Mouse (Mus musculus) lung, postnatal 0 days (tissue): ENCODE data around the gene Mest. TPM values are rescaled to one million over a fixed set of nuclear protein-coding genes. Genes with fewer than 3 reads are reported as not detected.

Source experiments
- ATAC-seq: fragments of 200-750 bp; cut with Nextera tagmentation; 2 replicates; pipeline ENCODE4 v1.8.0; 2017; ENCODE audit warnings: moderate library complexity
- DNase-seq: peaks from one replicate; pipeline ENCODE4 v3.0.0-alpha.2; 2016; ENCODE audit warnings: low spot score
- H3K27ac ChIP-seq: fragments of 300-500 bp; sonication (generic); 2 replicates; pipeline ENCODE4 v1.5.1; 2014; ENCODE audit warnings: antibody characterized with exemption, mild to moderate bottlenecking, low read length, mixed read lengths
- H3K27me3 ChIP-seq: fragments of 300-500 bp; sonication (generic); replicated peaks from 2 replicates; pipeline ENCODE4 v1.6.1; 2014; ENCODE audit warnings: low read length, mixed read lengths; ENCODE audit not compliant: insufficient read depth
- H3K36me3 ChIP-seq: fragments of 300-500 bp; sonication (generic); 2 replicates; pipeline ENCODE4 v1.6.1; 2014; ENCODE audit warnings: low read length, mixed read lengths; ENCODE audit not compliant: insufficient read depth
- H3K4me1 ChIP-seq: fragments of 300-500 bp; sonication (generic); 2 replicates; pipeline ENCODE4 v1.6.1; 2014; ENCODE audit warnings: antibody characterized with exemption, low read depth, low read length, mixed read lengths; ENCODE audit not compliant: insufficient read depth
- H3K4me2 ChIP-seq: fragments of 300-500 bp; sonication (generic); replicated peaks from 2 replicates; pipeline ENCODE4 v1.6.1; 2014; ENCODE audit warnings: low read depth, mild to moderate bottlenecking, low read length, moderate library complexity, mixed read lengths
- H3K4me3 ChIP-seq: fragments of 300-500 bp; sonication (generic); 2 replicates; pipeline ENCODE4 v1.5.1; 2014; ENCODE audit warnings: low read depth, low read length
- H3K9ac ChIP-seq: fragments of 300-500 bp; sonication (generic); replicated peaks from 2 replicates; pipeline ENCODE4 v1.6.1; 2014; ENCODE audit warnings: low read depth, mild to moderate bottlenecking
- H3K9me3 ChIP-seq: fragments of 300-500 bp; sonication (generic); 2 replicates; pipeline ENCODE4 v1.6.1; 2016; ENCODE audit warnings: low read length, mixed read lengths
- CTCF ChIP-seq: IDR thresholded peaks from 2 replicates; pipeline ENCODE4 v1.5.1; 2016; ENCODE audit warnings: antibody characterized with exemption, mild to moderate bottlenecking
- EP300 ChIP-seq: IDR thresholded peaks from 2 replicates; pipeline ENCODE4 v1.6.1; 2016; ENCODE audit warnings: antibody characterized with exemption, mild to moderate bottlenecking, control low read depth
- WGBS: fragments of 180-500 bp; shearing (Covaris S2); extraction: QIAGEN DNeasy Blood & Tissue Kit; methylation state at CpG from one replicate; pipeline ENCODE4 v1.1.7; 2014; 5-methylcytosine and 5-hydroxymethylcytosine counted together
- polyA plus RNA-seq: library from polyadenylated mRNA; unstranded; fragments of >200 nt; fragmentation: Nextera tagmentation; extraction: Ambion mirVana; gene quantifications from 2 replicates; pipeline ENCODE4 v1.2.1, GENCODE M21; 2015

The Mest gene
- 436 and 472 TPM in 2 replicates for polyA plus RNA-seq

GRCm38 (mm10) chr6:30723331-30723730 is at the start of gene Mest:
Mest (plus strand) TSS chr6:30723547.
- Histone ChIP-seq H3K27ac (no peak within 1 kb of the TSS), H3K4me2 (no peak within 1 kb of the TSS), H3K4me3 (no peak within 1 kb of the TSS), H3K9ac (no peak within 1 kb of the TSS), H3K27me3 (no peaks in the 10 kb centered on the region), H3K36me3 (no peaks in the 10 kb centered on the region), H3K4me1 (no peaks in the 10 kb centered on the region; the same call in 1 of the 2 replicates), H3K9me3 (no peaks in the 10 kb centered on the region)
- WGBS = 67% methylated on average over 7 of the region's 7 CpGs
- no peak for ATAC-seq
- TF ChIP-seq CTCF (no peak), EP300 (no peak)
- DNase-seq = no peak

- H3K4me3 ChIP-seq = 0 out of 2 replicates have a peak overlapping the region, but pooled peaks have one; percentile 6
- ATAC-seq (peak; percentile 71), DNase-seq (peak; percentile 68)
- no peak for TF ChIP-seq CTCF
- 0 out of 2 replicates have a peak, but pooled peaks have one; percentile 33 for TF ChIP-seq EP300
- peak overlapping the region; percentile 38; the same call in 1 of the 2 replicates for H3K4me2 ChIP-seq
- H3K9me3 ChIP-seq = no peaks in the 10 kb centered on the region
- H3K27ac ChIP-seq = peak overlapping the region; percentile 51
- H3K9ac ChIP-seq = no peak overlapping the region
- H3K27me3 ChIP-seq = no peaks in the 10 kb centered on the region
- 15% methylated on average over 14 of the region's 14 CpGs for WGBS
- H3K4me1 ChIP-seq = peaks cover 4% of the 10 kb centered on the region; the same call in 1 of the 2 replicates
- no peaks in the 10 kb centered on the region for H3K36me3 ChIP-seq
Measured at GRCm38 (mm10) chr6:30673764-30674561, 49.4 kb upstream of the Mest start.

- H3K36me3 ChIP-seq = no peaks in the 10 kb centered on the region
- 0 out of 2 replicates have a peak, but pooled peaks have one; percentile 22 for ATAC-seq
- peak overlapping the region; percentile 35; the same call in 1 of the 2 replicates for H3K27ac ChIP-seq
- H3K9ac ChIP-seq = no peak overlapping the region
- WGBS = 24% methylated on average over 9 of the region's 9 CpGs
- no peaks in the 10 kb centered on the region for H3K27me3 ChIP-seq
- no peaks in the 10 kb centered on the region for H3K9me3 ChIP-seq
- TF ChIP-seq CTCF (no peak), EP300 (no peak)
- peak; percentile 64 for DNase-seq
- H3K4me1 ChIP-seq = peaks cover 4% of the 10 kb centered on the region; the same call in 1 of the 2 replicates
- no peak overlapping the region for H3K4me3 ChIP-seq
- peak overlapping the region; percentile 38 for H3K4me2 ChIP-seq
Measured at GRCm38 (mm10) chr6:30674714-30675280, 48.5 kb upstream of the Mest start.

GRCm38 (mm10) chr6:30675281-30675771 is 48.0 kb upstream of the Mest start:
- Histone ChIP-seq H3K4me3 (no peak overlapping the region), H3K4me1 (peaks cover 4% of the 10 kb centered on the region; the same call in 1 of the 2 replicates), H3K9ac (no peak overlapping the region), H3K27me3 (no peaks in the 10 kb centered on the region), H3K4me2 (peak overlapping the region; percentile 38), H3K9me3 (no peaks in the 10 kb centered on the region), H3K36me3 (no peaks in the 10 kb centered on the region), H3K27ac (peak overlapping the region; percentile 17; the same call in 1 of the 2 replicates)
- ATAC-seq = no peak
- no peak for TF ChIP-seq EP300
- no peak for TF ChIP-seq CTCF
- WGBS = 18% methylated on average over 11 of the region's 11 CpGs
- peak; percentile 17 for DNase-seq

GRCm38 (mm10) chr6:30676506-30676905 is 46.8 kb upstream of the Mest start:
- TF ChIP-seq CTCF = no peak
- TF ChIP-seq EP300 = no peak
- WGBS = 70% methylated on average over 6 of the region's 6 CpGs

GRCm38 (mm10) chr6:30677591-30677990 is 45.8 kb upstream of the Mest start:
- Histone ChIP-seq H3K9me3 (no peaks in the 10 kb centered on the region), H3K4me2 (no peak overlapping the region), H3K36me3 (no peaks in the 10 kb centered on the region), H3K27me3 (no peaks in the 10 kb centered on the region), H3K4me1 (peaks cover 4% of the 10 kb centered on the region; the same call in 1 of the 2 replicates), H3K27ac (no peak overlapping the region), H3K4me3 (no peak overlapping the region), H3K9ac (no peak overlapping the region)
- 83% methylated on average over 9 of the region's 9 CpGs for WGBS
- no peak for ATAC-seq
- DNase-seq = no peak
- TF ChIP-seq CTCF (no peak), EP300 (no peak)

More at GRCm38 (mm10) chr6:30676506-30676905, 46.8 kb upstream of the Mest start:
- no peak overlapping the region for H3K4me2 ChIP-seq
- no peak overlapping the region for H3K27ac ChIP-seq
- no peak overlapping the region for H3K9ac ChIP-seq
- ATAC-seq (no peak), DNase-seq (no peak)
- no peaks in the 10 kb centered on the region for H3K9me3 ChIP-seq
- peaks cover 4% of the 10 kb centered on the region; the same call in 1 of the 2 replicates for H3K4me1 ChIP-seq
- H3K4me3 ChIP-seq = no peak overlapping the region
- no peaks in the 10 kb centered on the region for H3K27me3 ChIP-seq
- H3K36me3 ChIP-seq = no peaks in the 10 kb centered on the region
